Mouse (Mus musculus): Measurements from ENCODE around the gene Phlda1.
"Not testable (repeated sequence)": the region's sequence is repeated elsewhere in the genome, so short reads cannot be mapped to it uniquely, and the experiment has no call there.

The Phlda1 gene

DNA sequence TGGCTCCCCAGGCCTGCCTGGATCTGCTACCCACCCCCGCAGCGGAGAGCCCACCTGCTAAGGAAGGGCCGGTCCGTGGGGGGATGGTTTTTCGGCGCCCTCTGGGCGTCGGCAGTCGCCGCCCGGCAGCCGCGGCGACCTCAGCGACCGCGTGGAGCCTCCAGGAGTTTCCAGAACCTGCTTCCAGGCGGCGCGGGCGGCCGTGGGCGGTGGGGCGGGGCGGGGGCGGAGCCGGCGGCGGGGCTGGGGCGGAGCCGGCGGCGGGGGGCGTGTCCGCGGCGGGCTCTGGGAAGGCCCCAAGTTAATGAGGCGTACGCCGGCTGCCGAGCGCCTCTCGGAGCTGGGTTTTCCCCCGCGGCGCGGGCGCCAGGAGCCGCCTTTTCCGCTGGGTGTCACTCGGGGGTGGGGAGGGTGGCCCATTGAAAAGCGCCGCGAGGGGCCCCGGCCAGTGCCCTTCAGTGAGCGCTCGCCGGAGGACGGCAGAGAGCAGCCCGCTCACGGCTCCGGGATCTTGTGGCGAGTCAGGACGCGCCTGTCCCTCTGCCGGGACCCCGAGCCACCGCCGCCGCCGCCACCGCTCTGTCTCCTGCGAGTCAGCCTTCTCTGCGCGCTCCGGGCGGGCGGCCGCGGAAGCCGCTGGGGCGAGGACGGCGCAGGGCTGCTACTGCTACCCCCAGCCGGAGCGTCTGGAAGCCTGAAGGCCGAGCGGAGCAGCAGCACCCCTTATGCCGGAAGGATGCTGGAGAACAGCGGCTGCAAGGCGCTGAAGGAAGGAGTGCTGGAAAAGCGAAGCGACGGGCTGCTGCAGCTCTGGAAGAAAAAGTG lies at the start of gene Phlda1:
Gene Phlda1 (plus strand): TSS at position 186 of the 825 bp plus-strand sequence.
- peak; percentile 96 for DNase-seq

DNA sequence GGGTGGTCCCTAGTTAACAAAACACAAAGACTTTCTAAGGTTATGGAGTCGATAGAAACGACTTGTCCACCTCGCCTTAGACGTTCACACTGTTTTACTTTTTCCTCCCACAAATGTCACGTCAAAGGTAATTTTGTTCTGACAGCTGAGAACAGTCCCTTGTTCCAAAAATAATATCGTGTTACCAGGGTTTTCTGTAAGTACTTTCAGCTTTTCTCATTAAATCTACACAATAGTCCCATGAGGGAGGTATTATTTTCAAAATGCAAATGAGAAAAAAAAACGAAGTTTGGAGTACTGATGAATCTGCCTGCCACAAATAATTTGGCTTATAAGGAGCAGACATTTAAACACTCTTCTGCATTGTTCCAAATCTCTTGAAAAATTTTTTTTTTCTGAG lies 48.0 kb upstream of the Phlda1 start:
- no peak for DNase-seq

DNA sequence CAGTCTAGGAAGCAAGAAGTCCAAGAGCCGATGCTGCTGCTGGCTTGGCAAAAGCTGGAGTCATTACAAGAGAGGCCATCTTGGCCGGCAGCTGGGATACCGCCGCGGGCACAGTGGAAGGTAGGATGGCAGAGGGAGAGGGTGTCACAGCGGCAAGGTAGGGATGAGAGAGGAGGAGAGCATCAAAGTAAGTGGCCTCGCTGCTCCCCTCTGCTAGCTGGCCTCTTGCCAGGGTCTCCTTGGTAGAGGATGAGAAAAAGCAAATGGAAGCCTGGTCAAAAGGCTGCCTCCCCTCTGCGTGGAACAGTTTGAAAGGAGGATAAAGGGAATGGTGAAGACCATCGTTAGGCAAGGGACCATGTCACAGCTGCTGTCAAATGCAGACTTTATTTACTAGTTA lies 47.0 kb upstream of the Phlda1 start:
- DNase-seq, result no peak

DNA sequence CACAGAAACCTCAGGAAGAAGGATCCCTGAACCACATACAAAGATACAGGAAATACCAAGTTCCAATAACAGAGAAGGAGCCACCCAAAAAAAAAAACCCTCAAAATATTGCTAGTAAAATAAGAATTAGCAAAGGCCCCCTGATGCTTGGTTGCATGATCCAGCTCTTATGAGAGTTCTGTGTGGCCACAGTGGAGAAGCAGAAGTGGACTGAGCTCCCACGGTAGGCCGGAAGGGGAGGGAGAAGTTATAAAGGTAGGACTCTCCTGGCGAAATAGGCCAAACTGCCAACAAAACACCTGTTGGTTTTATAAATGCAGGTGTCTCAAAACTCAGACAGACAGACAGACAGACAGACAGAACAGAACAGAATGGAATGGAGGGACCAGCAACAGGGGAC lies 46.2 kb upstream of the Phlda1 start:
- DNase-seq, result no peak

DNA sequence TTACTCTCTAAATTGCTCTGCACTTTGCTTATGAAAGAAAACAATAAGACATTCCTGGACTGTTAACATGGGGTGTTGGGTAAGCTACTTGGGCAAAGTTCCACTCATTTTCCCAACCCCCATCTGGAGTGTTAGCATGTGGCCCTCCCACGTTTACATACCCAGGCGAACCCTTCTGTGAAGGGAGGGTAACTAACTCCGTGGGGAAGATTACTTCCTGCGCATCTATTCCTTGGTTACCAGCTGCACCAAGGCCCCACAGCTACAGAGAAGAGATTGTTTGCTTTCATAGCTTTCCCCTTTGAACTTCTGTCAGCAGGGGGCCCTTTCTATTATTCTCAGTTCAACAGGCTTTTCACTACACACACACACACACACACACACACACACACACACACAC lies 45.7 kb upstream of the Phlda1 start:
- DNase-seq, result peak; percentile 18

DNA sequence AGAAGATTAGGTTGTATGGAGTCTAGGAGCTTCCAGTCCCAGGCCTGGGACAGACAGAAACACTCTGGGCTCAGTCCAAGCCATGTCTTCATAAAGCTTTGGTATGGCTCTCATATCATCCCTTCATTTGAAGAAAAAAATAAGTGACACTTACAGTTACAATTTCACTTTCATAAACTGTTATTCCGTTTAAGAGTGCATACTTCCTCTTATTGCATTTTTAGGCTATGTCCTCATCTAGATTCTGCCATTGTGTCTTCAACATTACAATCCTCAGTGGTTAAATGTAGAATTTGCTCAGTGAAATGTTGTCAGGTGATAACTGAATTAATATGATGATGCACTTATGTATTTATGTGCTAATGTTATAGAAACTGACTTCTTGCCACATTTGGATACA lies 41.3 kb upstream of the Phlda1 start:
- no peak for DNase-seq

DNA sequence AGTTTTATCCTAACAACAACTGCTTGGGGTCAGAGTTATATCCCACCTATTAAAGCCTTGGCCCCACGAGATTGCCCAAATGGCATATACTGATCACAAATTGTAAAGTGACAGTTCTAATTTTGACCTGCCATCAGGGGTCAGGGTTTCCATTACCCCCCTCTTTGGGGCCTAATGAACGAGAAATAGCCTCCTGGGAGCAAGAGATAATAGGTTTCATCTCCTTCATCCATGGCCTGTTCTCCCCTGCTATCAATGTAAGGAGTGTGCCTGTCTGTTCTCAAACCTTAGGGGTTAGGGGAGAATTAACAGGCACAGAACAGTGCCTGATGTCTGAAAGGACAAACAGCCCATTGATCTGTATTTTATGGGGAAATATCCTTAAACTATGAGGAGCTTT lies 40.7 kb upstream of the Phlda1 start:
- DNase-seq, result no peak

DNA sequence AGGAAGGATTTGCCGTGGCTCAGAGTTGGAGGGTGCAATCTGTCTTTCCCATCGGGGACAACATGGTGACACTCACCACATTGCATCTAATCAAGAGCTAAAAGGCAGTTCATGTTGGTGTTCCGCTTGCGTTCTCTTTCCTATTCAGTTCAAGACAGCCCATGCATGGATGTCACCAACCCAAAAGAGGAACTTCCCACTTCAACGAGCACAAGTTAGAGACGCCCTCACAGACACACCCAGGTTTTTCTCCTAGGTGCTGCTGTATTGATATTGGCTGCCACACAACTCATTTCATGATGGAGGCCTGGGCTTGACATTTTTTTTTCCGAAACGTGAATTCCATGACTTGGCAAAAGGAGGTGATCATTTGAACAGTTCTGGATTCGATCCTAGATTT lies 34.9 kb upstream of the Phlda1 start:
- DNase-seq, result no peak

DNA sequence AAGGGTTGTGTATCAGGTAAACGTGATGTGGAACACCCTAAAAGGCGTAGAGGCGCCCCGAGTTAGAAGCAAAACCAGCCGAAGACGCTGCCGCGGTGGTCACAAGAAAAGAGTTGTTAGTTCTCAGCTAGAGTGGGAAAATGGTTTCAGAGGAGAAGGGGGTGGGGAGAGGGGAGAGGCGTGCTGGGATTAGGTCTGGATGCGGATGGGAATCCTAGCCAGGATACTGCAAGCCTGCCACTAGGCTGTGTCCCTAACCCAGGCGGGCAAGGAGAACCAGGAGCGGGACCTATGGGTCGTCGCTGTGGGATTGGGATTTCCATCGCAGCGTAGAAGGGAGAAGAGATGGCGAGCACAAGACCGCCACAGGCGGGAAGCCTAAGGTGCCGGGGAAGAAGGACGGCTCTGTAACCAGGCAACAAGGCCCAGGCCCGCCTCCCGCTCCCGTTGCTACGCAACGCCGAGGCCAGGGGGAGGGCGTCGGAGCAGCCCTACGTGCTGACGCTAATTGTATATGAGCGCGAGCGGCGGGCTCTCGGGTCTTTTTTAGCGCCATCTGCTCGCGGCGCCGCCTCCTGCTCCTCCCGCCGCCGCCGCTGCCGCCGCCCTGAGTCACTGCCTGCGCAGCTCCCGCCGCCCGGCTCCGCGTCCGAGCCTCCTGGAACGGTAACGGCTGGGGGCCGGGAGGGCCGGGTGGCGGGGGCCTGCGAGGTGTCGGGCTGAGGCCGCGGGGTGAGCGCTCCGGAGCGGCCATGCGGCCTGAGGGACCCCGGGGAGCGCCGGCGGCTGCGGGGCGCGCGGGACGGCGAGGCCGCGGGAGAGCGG lies 33.2 kb upstream of the Phlda1 start, which contains the start of gene Nap1l1:
Gene Nap1l1 (plus strand): TSS at position 538 of the 825 bp plus-strand sequence.
- peak; percentile 99 for DNase-seq

DNA sequence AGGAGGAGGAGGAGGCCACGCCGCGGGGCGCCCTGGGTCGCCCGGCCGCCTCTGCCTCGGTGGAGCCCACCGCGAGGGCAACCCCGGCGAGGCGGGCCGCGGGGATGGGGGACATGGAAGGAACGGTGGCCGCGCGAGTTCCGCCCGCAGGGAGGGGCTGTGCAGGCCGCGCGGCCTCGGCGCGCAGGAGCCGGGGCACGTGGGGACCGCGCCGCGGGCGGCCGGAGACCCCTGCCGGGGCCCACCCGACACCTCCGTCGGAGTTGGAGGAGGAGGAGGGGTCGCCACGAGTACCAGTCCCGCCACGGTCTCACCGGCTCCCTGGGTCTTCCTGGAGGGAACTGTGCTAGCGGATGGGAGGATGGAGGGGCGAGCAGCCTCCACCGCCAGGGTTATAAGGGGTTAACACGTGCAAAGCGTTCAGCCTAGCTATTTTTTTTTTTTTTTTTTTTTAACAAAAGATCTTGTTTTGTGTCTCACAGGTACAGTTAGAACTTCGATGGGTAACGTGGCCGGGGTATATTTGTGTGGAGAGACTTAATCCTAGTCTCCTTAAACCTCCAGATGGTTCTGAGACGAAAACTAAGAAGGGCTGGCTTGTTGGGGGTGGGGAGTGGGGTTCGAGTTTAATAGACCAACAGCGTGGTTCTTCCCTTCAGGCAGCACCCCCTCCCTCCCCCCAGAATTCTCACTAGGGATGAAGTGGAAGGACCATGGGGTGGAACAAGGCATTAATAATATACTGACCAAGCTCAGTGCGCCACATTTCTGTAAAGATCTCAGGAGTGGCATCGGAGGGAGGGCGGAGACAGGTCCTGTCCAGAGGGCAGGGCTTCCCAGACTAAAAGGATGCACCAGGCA lies 32.3 kb upstream of the Phlda1 start:
- peak; percentile 67 for DNase-seq

DNA sequence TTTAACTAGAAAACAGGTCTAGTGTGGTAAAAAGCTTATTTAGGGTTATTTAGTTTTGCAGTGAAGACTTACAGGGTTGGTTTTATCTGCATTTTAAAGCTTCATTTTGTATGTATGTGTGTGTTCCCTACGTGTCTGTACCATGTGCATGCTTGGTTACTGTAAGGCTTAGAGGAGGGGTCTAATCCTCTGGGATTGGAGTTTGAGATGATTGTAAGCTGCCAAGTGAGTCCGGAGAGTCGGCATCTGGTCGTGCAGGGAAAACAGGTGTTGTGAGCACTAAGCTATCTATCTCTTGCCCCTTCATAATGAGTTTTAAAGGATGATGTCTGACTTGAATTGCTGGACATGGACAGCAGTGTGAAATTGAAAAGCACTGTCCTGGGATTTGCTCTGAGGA lies 29.8 kb upstream of the Phlda1 start:
- DNase-seq, result no peak

DNA sequence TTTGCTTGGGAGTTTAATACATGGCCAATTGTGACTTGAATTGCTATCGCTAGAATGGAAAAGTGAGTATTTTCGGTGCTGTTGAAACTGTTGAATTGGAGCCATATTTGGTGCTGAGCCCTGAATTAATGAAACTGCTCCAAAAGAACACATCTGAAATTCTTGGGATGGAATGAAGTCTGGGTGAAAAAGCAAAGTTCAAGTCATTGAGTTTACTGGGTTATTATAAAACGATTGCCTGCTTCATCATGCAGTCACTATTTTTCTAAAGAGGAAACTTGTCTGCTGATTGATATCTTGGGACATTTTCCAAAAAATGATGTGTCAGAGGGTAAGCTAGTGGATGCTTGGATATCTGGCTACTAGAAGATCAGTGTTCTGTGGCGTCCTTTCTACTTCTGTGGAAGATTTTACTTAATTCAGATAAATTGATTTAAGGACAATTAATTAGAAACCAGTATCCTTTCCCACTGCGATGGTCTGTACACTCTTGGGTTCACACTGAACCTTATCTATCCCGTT lies 29.0 kb upstream of the Phlda1 start:
- no peak for DNase-seq

DNA sequence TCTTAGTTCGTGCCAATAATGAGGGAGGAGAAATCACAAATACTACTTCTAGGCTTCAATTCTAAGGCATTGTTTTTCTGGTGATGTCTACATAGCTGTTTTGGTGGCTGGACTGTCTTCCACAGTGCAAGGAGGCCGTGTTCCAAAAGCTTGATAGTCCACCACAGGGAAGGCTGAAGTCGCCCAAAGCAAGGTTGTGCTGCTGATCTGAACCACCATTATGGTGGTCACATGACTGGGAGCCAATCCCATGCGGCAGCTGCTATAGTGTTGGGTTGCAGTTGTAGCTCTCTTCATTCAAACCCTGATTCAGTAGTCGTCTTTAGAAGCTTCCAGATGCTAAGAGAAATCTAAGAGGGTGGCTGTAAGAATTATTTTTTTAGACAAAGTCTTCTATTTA lies 26.5 kb upstream of the Phlda1 start:
- no peak for DNase-seq

DNA sequence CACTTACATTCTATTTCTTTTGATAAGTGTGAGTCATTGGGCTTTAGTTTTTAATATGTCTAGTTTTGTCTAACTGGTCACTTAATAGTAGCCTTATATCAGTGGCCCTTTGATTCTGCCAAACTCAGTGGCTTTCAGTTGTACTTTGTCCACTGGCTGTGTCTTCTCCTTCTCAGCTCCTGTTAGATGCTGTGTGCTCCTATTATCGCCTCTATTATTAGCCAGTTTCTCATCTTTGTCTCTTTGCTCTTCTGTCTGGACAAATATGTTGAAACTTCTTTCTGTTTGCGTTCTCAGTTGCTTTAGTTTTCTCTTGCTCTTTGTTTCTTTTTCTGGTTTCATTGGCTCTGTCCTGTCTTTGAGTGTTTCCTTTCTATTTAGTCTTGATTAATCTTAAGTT lies 23.4 kb upstream of the Phlda1 start:
- no peak for DNase-seq

DNA sequence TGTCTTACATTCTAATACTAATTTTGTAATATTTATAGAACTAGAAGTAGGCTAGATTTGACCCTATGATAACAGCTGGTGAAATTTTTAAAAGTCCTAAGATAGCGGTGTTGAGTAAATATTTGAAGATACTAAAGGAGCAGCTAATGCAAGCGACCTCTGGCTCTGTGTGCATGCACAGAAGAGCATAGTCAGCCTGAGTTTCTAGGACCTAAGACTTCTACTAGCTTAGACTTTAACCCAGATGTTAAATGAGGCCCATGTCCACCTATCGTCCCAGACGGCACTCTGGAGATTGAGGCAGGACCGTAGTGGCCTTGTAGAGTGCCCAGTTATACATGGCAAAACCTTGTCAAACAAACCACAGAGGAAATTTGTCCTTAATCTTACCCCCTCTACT lies 22.0 kb upstream of the Phlda1 start:
- DNase-seq, result no peak

DNA sequence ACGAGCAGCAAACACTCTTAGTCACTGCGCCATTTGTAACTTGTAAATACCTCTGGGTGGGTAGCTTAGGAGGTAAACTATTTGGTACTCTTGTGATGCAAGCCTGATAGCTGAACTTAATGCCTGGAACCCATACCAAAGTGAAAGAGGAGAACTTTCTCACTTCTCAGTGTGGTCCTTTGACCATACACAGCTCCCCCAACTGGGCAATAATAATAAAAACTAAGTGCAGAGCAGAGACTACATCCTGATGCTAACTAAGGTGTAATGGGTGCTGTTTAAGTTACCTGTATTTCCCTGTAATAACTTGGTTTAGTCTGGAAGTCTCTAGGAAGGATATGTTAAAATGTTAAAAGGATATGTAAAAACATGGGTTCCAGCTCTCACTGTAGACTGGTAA lies 17.3 kb upstream of the Phlda1 start:
- DNase-seq, result no peak

DNA sequence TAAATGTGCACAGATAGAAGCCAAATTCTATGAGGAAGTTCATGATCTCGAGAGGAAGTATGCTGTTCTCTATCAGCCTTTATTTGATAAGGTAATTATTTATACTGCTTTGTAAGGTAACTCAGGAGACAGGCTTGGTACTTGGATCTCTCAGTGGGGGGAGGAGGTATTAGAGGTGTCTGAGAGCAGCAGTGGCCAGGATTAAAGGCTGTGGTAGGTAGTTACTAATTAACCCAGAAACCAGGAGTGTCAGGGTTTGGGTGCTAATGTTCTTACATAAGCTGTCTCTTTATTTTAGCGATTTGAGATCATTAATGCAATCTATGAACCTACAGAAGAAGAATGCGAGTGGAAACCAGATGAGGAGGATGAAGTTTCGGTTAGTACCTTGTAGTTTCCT lies 16.0 kb upstream of the Phlda1 start:
- not testable (repeated sequence) for DNase-seq

DNA sequence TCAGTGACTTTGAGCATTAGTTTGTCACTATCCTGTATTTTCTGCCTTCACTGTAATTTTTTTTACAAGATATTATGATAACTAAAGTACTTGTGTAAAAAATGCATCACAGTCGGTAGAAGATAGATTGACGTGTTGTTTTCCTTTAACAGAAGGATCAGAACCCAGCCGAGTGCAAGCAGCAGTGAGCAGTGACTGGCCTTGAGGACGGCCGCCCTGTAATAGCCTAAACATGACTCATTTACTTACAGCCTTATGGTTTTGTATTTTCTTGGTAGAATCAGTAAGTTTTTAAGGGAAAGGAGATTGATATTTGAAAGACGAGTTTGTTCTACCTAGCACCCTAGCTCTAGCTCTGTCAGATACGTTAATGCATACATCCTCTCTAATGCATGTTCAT lies 10.2 kb upstream of the Phlda1 start:
- no peak for DNase-seq

DNA sequence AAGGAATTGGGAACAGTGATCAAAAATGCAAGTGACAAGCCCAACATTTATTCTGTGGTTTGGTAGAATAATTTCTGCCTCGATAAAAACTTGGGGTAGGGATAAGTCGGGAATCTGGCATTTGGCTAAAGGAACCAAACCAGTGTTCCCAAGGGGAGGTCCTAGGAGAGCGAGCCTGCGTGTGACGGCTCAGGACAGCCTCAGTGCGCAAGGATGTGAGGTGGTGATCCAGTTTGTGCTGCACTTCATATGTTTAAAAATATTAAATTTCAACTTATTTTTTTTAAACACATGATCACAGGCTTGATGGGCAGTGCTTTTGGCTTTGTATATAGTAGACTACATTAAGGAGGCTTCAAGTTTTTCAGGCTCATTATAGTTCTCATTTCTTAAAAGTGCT lies 6.2 kb upstream of the Phlda1 start:
- no peak for DNase-seq

DNA sequence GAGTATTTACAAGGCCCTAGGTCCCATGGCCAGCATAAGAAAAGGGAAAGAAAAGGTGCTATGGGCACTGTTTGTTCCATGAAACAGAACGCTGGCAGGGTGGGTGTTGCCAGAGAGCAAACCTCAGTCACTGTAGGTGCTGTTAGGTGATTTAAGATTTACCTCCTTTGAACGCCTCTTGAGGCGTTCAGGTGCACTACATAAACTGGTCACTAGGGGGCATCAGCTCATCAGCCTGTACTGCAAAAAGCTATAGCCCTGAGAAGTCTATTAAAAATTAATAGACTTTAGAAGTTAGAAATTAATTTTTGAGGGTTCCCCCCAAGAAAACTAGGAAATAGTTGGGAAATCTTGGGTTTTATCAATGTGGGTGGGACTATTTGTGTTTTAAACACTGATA lies 3.0 kb upstream of the Phlda1 start:
- DNase-seq, result peak; percentile 86

DNA sequence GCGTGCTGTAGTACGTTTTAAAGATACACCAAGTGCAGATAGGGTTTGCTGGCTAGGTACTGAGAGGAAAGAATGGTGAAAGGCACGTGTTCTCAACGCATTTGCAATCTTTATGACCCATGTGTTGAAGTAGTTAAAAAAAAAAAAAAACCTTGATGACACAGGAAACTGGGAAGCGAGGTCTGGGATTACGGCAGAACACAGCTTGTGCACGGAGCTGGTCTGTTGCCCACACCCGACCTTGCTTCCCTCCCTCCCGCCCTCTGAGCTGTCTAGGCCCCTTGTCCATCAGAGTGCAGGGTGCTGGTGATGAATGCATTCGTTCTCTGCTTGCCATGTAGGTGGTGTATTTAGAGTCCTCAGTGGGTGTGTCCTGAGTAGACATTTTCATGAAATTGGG lies 2.4 kb upstream of the Phlda1 start:
- no peak for DNase-seq

DNA sequence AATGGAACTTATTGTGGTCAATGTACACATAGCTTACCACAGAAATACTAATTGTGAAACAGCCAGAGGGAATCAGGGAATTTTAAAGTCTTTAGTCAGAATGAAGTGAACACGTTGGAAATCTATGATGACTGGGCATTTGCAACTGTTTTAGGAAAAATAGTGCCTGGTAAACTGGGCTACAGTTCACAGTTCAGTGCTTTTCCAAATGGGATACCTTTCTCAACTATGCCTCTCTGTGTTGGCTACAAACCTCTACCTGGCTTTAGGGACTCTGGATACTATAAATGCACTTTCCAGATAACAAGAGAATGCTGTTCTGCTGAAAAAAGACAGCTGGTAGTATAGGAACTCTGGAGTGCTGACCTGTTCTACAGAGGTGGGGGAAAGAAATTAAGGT lies 1.5 kb upstream of the Phlda1 start:
- no peak for DNase-seq

DNA sequence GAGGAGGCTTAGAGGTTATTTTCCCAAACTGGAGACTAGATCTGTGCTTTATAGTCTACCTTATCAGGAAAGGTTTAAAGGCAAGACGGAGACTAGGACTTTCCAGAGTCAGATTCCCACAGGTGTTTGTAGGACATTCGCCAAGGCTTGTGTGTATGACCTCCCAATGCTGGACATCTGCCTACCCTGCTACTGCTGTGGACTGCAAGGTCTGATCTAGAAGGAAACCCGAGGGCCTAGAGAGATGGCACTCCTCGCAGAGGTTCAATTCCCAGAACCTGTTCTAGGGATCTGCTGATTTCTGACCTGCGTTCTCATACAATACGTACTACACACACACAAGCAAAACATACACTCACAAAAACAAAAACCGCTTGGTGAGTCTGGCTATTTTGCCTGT lies 680 bp upstream of the Phlda1 start:
- DNase-seq, result no peak

Data from thymus, postnatal 14 days (tissue).